25 mouse cellular contexts compared by ENCODE assay signal in genomic region chr3:85833627-85834026, GRCm38 (mm10). TPM values are rescaled to one million over a fixed set of nuclear protein-coding genes. Genes with fewer than 3 reads are reported as not detected.
"Had no signal": no experiment of that assay in that cellular context is flagged by ENCODE, and none has a peak within 500 bp of the region (broad histone marks: within the 10 kb centered on the region; RNA-seq: fewer than 3 reads in every experiment).

No protein-coding gene starts in this region.

- H3K27me3 ChIP-seq: heart, embryonic 13.5 days; heart, embryonic 15.5 days; hindbrain, embryonic 13.5 days; hindbrain, embryonic 15.5 days; kidney, embryonic 15.5 days; limb, embryonic 12.5 days; liver, embryonic 12.5 days had no signal

- H3K4me2 ChIP-seq: heart, embryonic 11.5 days; heart, embryonic 13.5 days; heart, embryonic 15.5 days; hindbrain, embryonic 13.5 days; hindbrain, embryonic 15.5 days; kidney, embryonic 15.5 days; limb, embryonic 12.5 days; liver, embryonic 12.5 days had no signal

- H3K4me1 ChIP-seq: heart, embryonic 15.5 days; liver, embryonic 12.5 days had no signal

- ATAC-seq: hindbrain, postnatal 0 days; intestine, embryonic 16.5 days; liver, embryonic 12.5 days had no signal

- H3K4me3 ChIP-seq: heart, adult 2 months; heart, embryonic 13.5 days; heart, embryonic 15.5 days; hindbrain, embryonic 13.5 days; hindbrain, embryonic 15.5 days; kidney, embryonic 15.5 days; layer of hippocampus, adult 2 months; left cerebral cortex, adult 2 months; limb, embryonic 10.5 days; limb, embryonic 12.5 days; liver, embryonic 12.5 days had no signal

- H3K9ac ChIP-seq: heart, embryonic 13.5 days; heart, embryonic 15.5 days; hindbrain, embryonic 13.5 days; hindbrain, embryonic 15.5 days; kidney, embryonic 15.5 days; limb, embryonic 12.5 days; liver, embryonic 12.5 days; liver, embryonic 14.5 days had no signal

- DNase-seq: gastrocnemius, postnatal 14 days; heart, adult 11 months; heart, adult 2 months; heart, postnatal 14 days; heart, postnatal 36 days; kidney, adult 11 months; kidney, adult 2 months; kidney, adult 9 months; kidney, postnatal 10 days; kidney, postnatal 25 days had no signal

- H3K9me3 ChIP-seq: heart, embryonic 13.5 days; heart, embryonic 15.5 days; hindbrain, embryonic 13.5 days; hindbrain, embryonic 15.5 days; kidney, embryonic 15.5 days; limb, embryonic 10.5 days; limb, embryonic 12.5 days; liver, embryonic 12.5 days had no signal

- H3K27ac ChIP-seq: heart, adult 2 months; heart, embryonic 13.5 days; heart, embryonic 15.5 days; hindbrain, embryonic 13.5 days; hindbrain, embryonic 15.5 days; hindbrain, postnatal 0 days; layer of hippocampus, adult 2 months; left cerebral cortex, adult 2 months; limb, embryonic 10.5 days; limb, embryonic 12.5 days; liver, embryonic 12.5 days; liver, embryonic 14.5 days had no signal

- H3K36me3 ChIP-seq: heart, embryonic 13.5 days; heart, embryonic 15.5 days; hindbrain, embryonic 13.5 days; hindbrain, embryonic 15.5 days; kidney, embryonic 15.5 days; limb, embryonic 12.5 days; liver, embryonic 12.5 days had no signal

RNA-seq across cellular contexts. Expression of gene Fam160a1, which starts 16.5 kb away (rescaled TPM):
- total RNA-seq: hematopoietic stem cell, adult 5-6 weeks had no signal

RNA-seq across cellular contexts. Expression of gene Gm37240, which starts 53.7 kb away (rescaled TPM):
- total RNA-seq: hematopoietic stem cell, adult 5-6 weeks; hindbrain, postnatal 0 days had no signal
